Mouse (Mus musculus) inflammation-experienced regulatory T-cells, adult 16 weeks (primary cell): ENCODE results near the gene E030025P04Rik. TPM values are rescaled to one million over a fixed set of nuclear protein-coding genes. Genes with fewer than 3 reads are reported as not detected.

ENCODE experiments used
- polyA plus RNA-seq: library from polyadenylated mRNA; unstranded; fragments of 100-300 nt; shearing (Covaris generic); gene quantifications from one replicate; pipeline ENCODE4 v1.2.1, GENCODE M21; 2017

The E030025P04Rik gene
- not detected for polyA plus RNA-seq

DNA sequence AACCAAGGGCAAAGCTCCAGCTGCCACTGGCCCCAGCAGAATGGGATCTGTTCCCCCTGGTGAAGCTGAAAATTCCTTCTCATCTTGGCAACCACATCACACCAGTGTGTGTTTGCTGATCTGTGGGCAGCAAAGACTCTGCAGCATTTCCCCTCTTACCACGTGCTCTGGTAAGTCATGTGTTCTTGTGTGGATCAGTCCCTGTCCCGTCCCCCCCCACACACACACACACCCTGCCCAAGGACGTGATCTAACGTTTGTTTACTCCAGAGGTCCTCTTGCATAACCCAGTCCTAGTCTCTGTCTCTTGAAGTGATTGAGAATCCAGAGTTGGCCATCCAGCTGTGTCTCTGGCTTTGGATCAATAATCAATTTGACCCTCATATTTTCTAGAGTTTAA is at the start of gene E030025P04Rik:
Gene E030025P04Rik (minus strand): TSS at position 134 of the 400 bp plus-strand sequence.

Other genes starting within 250 kb of the E030025P04Rik start
- 5.7 TPM for gene Axin2, start 224.0 kb downstream of the E030025P04Rik start, polyA plus RNA-seq
- gene Rgs9, start 153.8 kb upstream of the E030025P04Rik start, polyA plus RNA-seq, result 11.2 TPM
- gene Gna13, start 218.5 kb upstream of the E030025P04Rik start, polyA plus RNA-seq, result 64.4 TPM